Mouse (Mus musculus): ENCODE results near the gene Gpr89.

Gene Gpr89

DNA sequence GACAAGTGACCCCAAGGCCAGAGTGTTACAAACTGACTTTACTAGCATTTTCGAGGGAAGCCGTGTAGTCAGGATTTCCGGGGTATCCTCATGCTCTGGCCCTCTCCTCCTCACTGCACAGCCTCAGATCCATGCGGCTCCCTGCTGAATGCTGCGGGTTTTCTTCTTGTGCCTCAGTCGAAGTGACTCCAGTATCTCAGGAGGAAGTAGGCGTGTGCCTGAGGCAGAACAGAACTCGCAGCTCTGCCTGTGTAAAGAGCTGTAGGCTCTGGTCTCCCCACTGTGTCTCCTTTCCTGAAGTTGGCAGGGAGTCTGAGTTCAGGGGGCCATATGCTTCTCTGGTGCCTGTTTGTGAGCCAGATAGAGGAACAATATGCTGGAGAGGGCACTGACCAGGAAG lies 34.1 kb downstream of the Gpr89 start:
- no peak for ATAC-seq (ENCODE audit: insufficient number of reproducible peaks, low FRiP score, low TSS enrichment)

DNA sequence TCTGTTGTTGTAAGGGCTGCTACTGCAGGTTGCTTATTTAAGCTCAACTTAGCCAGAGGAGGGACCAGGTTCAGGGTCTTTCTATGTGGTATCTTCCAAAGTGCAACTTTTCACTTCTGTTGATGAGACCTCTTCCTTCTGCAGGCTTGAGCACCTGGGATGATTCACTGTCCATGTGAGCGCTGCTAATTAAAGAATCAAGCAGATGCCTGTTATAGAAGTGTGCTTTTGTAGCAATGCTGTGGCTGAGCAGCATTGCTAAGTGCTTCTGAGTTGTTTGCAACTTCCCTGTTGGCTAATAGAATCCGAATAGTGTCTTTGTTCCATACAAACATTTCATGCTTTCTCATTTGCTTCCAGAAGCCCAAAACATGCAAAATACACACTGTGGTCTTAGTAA lies 34.9 kb downstream of the Gpr89 start:
- ATAC-seq (ENCODE audit: insufficient number of reproducible peaks, low FRiP score, low TSS enrichment) = no peak

DNA sequence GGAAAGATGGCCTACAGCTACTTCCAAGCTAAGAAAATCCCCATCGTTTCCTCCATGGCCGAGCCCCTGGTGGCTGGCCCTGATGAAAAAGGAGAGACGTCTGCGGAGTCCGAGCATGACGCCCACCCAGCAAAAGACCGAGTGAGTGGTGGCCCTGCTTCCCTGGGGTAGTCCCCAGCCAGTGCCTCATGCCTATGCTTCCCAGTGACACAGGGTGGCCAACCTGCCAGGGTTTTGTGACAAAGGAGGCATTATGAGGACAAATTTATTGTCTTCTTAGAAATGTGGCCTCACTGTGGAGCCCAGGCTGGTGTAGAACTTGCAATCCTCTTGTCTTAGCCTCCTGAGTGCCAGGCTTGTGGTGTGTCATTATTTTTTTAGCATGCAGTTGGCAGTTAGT lies 36.1 kb downstream of the Gpr89 start:
- ATAC-seq (ENCODE audit: insufficient number of reproducible peaks, low FRiP score, low TSS enrichment) = no peak

DNA sequence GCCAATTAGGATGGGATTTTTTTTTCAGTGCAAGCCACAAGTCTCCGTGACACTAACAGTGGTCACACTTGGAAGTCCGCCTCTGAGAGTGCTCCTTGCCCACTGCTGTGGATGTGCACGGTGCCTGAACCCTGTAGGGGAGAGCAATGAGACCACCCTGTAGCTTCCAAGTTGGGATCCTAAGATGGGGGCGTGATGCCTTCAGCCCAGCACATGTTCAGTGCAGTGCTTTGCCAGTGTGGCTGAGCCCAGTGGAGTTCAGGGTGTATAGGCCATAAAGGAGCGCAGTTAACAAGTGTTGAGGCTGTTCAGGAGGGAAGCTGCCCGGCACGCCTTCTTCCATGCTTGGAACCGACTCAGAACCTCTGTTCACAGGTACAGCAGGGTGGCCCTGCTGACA lies 36.6 kb downstream of the Gpr89 start:
- no peak for ATAC-seq (ENCODE audit: insufficient number of reproducible peaks, low FRiP score, low TSS enrichment)

DNA sequence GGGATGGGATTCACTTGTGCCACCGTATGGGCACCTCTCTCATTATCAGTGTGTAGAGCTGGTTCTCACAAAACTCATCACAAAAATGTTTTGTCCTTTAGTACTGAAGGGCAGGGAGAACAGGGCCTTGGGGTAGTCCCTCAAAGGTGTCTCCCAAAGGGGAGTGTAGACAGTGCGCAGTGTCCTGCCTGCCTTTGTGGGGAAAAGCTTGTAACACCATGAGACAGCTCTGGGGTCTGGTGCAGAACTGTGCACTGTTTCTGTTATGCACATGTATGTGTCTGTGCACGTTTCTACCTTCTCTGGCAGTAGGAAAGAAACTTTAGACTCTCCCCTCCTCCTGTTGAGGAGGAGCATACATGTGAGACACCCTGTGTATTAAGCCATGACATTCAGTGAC lies 37.3 kb downstream of the Gpr89 start:
- no peak for ATAC-seq (ENCODE audit: insufficient number of reproducible peaks, low FRiP score, low TSS enrichment)

DNA sequence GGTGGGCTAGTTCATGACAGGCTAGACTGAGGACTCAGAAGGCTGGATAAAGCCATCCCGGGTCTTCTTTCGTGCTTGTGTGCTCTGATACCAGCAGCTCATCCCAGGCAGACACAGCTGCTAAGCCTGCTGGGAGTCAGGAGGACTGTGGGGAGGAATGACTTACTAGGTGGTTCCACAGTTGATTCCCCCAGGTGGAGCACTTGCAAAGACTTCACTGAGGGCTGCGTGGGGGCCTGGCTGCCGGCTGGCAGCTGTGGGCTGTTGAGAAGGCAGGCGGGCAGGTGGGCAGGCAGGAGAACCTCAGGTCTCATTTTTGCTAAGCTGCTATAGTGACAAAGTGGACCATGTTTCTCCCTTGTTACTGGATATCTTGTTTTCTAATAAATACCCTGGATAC lies 44.6 kb downstream of the Gpr89 start:
- no peak for ATAC-seq (ENCODE audit: insufficient number of reproducible peaks, low FRiP score, low TSS enrichment)

DNA sequence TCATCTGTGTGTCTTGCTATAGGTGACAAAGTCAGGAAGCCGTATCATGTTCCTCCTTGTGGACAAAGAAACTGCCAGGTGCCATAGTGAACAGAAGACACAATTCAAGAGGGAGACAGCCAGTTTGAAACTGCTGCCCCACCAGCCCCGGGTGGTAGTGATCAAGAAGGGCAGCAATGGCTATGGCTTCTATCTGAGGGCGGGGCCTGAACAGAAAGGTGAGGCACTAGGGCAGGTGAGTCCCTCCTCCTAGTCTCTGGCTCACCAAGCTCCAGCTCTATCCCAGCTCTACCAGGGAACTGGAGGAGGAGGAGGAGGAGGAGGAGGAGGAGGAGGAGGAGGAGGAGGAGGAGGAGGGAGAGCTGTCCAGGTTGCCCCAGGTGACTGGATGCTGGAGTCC lies 49.3 kb downstream of the Gpr89 start:
- no peak for ATAC-seq (ENCODE audit: insufficient number of reproducible peaks, low FRiP score, low TSS enrichment)

DNA sequence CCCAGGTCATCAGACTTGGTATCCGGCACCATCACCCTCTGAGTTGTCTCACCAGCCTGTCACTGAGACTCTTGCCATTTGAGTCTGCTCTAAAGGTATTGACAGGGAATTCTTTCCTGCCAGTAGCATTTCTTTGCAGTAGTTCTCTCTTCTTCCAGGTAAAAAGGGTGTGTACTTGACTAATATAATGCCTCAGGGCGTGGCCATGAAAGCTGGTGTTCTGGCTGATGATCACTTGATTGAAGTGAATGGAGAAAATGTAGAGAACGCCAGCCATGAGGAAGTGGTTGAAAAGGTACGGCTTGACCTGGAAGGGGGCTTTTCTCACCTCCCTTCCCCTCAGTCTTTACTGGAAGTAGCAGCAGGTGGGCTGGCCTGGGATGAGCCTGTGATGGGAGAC lies 50.8 kb downstream of the Gpr89 start:
- ATAC-seq (ENCODE audit: insufficient number of reproducible peaks, low FRiP score, low TSS enrichment) = no peak

DNA sequence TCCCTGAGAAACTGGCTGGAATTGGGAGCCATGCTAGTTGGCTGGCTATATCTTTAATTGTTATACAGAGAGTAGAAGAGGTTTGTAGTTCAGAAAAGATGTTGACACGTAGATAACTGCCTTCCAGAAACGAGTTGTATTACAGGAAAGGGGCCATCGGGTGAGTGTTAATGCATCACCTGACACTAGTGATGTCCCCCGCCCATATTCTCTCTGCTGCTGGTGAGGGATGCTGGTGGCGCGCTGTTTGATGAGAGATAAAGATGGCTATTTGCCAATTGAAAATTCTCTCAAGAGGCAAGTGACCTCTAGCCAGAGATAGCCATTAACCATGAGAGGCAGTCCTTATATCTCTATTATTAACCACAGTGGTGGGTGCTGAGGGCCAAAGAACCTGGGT lies 52.6 kb downstream of the Gpr89 start:
- no peak for ATAC-seq (ENCODE audit: insufficient number of reproducible peaks, low FRiP score, low TSS enrichment)

DNA sequence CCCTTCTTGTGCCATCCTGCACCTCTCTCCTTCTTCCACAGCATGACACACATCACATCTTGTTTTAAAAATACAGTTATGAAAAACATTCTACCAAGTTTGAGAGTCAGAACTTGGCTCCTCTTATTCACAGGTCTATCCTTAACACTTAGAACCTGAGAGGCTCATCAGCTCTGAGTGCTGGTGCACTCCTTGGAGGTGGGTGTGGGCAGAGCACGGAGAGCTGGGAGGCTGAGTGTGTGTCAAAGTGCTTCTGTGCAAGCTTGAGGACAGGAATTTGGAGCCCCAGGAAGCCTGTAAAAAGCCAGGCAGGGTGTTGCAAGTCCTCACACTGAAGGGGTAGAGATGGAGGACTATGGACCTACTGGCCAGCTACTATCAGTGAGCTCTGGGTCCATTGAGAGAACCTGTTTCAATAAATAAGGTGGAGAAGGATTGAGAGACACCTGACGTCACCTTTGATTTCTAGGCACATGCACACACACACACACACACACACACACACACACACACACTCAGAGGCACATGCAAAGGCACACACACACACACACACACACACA lies 55.9 kb downstream of the Gpr89 start:
- no peak for ATAC-seq (ENCODE audit: insufficient number of reproducible peaks, low FRiP score, low TSS enrichment)

DNA sequence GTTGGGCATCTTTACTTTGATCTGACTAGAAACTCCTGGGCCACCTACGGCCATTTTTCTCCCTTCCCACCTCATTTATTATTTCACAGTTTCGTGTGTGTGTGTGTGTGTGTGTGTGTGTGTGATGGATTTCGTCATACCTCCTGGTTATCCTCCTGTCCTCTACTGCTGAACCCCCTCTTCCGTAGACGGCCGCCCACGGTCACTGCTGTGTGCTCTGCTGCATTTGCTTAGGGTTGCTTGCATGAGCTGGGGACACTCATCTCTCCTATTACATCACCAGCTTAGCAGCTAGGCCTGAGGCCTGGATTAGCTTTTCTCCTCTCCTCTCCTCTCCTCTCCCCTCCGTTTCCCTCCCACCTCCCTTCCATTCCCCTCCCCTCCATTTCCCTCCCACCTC lies 56.7 kb downstream of the Gpr89 start:
- no peak for ATAC-seq (ENCODE audit: insufficient number of reproducible peaks, low FRiP score, low TSS enrichment)

DNA sequence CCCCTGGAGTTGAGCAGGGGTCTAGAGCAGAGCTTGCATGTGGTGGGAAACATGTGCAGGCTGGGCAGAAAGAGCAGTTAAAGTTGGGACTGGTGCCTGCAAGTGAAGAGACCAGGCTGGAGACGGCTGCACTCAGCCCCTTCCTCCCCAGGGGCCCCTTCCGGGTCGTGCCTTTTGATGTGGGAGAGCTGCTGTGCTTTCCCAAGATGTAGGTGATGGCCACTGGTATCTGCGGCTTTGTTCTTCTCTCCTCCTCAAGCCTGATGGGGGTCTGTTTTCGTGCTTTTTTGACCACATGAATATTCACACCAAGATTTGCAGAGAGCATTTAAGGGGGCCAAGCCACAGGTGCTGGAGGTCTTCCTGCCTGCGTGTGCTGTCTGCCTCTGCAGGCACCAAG lies 57.5 kb downstream of the Gpr89 start:
- no peak for ATAC-seq (ENCODE audit: insufficient number of reproducible peaks, low FRiP score, low TSS enrichment)

DNA sequence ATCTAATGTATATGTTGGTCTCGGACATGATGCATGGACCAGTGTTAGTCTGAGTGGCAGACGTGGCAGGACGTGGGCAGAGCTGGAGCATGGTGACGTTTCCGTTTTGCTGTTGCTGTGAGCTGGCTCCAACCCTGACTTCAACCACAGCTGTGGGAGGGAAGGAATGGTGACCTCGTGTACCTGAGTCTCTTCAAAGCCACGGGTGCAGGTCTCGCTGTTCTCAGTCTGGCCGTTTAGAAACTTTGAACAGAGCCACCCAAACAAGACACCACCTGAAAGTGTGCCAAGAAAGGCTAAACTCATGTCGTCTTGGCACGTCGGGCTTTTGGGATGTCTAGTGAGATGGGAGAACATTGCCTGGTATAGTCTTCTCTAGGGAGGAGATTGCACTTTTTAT lies 58.2 kb downstream of the Gpr89 start:
- no peak for ATAC-seq (ENCODE audit: insufficient number of reproducible peaks, low FRiP score, low TSS enrichment)

DNA sequence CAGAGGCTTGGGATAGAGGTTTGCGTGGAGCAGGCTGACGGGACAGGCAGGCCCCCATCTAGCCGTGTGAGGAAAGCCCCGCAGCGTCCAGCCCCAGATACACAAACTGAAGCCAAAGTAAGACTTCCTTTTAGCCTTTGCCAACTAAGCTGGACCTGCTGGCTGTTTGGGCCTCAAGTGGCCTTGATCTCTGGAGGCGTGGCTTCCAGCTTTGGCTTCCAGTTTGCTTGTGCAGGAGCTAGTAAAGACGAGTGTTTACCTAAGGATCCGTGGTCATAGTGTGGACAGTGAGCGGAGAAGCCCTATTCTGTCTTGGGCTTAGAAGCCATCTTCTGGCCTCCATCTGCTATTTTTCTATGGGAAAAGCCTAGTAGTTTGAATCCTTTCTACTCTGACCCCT lies 59.3 kb downstream of the Gpr89 start:
- no peak for ATAC-seq (ENCODE audit: insufficient number of reproducible peaks, low FRiP score, low TSS enrichment)

DNA sequence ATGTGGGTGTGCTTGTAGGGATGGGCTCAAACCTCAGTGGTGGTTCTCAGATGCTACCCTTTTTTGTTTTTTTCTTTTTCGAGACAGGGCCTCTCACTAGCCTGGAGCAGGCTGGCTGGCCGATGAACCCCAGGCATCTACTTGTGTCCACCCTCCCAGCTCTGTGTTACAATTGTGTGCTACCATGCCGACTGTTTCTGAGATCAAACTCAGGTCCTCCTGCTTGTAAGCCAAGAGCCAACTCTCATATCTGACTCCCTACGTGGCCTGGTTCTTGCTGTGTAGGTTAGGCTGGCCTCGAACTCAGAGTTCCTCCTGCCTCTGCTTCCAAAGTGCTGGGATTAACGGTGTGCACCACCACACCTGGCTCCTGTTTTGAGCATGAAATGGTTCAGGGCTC lies 60.0 kb downstream of the Gpr89 start:
- no peak for ATAC-seq (ENCODE audit: insufficient number of reproducible peaks, low FRiP score, low TSS enrichment)

DNA sequence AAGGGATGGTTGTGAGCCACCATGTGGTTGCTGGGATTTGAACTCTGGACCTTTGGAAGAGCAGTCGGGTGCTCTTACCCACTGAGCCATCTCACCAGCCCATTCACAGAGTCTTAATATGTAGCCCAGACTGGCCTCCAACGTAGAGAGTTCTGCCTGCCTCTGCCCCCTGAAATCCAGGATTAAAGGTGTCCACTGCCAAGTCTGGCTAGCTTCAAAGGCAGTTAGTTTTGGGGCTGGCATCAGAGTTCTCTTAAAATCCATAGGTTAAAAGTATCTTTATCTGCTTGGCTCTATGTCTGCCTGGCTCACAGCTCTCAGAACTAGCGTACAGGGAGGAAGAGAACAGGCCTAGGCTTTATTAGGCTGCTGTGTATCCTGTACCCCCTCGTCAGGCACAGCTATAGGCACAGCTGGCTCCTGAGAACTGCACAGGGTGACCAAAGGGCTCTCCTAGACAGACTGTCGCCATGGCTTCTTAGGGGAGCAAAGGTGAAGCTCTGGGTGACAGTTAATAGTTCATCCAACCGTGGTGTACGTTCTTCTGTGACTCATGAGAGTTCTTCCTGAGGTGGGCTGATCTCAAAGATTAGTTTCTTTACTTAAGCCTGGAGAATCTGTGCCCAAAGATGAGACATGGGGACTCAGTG lies 66.0 kb downstream of the Gpr89 start:
- no peak for ATAC-seq (ENCODE audit: insufficient number of reproducible peaks, low FRiP score, low TSS enrichment)

DNA sequence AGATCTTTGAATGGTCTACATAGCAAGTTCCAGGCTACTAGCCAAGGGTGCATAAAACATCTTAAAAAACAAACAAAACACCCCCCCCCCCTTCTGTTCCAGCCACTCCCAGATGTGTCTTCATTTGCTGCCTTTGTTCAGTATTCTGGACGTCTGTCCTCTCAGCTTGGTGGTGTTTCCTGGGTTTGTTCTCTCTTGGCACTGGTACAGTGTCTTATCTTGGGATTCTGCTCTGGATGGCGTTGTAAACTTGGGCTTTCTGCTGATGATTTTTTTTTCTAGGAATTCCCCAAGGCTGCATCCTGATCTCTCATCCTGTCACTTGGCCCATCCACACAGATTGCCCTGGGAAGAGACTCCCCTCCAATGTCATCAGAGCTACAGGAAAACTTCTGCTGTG lies 68.7 kb downstream of the Gpr89 start:
- ATAC-seq (ENCODE audit: insufficient number of reproducible peaks, low FRiP score, low TSS enrichment) = no peak

DNA sequence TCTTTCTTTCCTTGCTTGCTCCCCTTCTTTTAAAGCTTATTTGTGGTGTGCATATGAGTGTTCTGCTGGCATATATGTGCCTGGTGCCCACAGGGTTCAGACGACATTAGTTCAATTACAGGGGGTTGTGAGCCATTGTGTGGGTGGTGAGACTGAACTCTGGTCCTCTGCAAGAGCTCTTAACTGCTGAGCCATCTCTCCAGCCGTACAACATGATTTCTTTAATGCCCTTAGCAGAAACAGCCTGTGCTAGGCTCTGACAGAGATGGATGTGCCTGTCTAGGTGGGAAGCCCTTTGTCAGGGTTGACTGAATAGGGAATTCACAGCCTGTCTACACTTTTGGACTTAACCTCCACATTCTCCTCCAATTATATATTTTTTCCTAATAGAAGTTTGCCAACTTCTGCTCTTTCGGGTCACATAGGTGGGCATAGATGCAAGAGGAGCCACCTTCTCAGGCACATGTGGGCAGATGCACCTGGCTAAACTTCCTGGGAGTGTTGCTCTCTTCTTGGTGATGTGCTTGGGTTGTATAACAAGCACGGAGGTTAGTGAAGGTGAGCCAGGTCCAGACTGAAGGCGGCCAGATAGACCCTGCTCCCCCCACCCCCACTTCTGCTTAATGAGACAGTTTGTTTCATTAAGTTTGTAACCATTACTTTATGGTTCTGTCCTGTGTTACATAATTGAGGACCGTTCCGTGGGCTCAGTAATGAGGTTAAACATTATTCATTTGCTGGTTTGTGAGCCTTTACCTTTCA lies 70.4 kb downstream of the Gpr89 start:
- ATAC-seq (ENCODE audit: insufficient number of reproducible peaks, low FRiP score, low TSS enrichment) = no peak

DNA sequence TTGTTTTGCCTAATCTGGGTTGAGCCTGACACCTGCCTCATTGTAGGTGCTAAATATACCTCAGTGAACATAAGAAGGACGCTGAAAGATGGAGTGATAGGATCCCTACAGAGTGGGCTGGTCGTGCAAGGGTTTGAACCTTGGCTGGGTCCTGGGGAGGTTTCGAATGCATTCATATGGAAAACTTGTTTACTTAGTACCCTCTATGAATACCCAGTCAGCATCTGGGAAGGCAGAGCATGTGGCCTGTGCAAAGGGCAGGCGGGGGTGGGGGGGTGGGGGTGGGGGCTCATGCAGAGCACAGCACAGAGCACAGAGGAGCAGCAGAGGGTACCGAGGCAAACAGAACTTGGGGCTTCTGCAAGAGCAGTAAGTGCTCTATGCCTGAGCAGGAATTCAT lies 72.2 kb downstream of the Gpr89 start:
- no peak for ATAC-seq (ENCODE audit: insufficient number of reproducible peaks, low FRiP score, low TSS enrichment)

DNA sequence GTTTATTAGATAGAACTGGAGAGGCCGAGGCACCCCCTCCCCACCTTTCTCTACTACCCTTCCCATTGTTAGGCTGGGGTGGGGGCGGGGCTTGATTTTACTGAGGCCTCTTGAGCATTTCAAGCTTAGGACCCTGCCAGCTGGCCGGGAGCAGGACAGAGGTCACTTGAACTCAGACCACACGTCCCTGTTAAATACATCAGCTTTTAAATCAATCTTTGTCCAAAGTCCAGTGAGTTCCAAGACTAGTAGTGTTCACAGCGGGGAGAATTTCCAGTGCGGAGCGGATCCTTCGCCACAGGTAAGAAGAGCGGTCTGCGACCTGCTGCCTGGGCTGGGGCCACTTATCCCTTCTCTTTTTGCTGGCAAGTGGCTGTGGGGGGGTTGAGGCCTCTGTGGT lies 75.3 kb downstream of the Gpr89 start:
- ATAC-seq (ENCODE audit: insufficient number of reproducible peaks, low FRiP score, low TSS enrichment) = no peak

DNA sequence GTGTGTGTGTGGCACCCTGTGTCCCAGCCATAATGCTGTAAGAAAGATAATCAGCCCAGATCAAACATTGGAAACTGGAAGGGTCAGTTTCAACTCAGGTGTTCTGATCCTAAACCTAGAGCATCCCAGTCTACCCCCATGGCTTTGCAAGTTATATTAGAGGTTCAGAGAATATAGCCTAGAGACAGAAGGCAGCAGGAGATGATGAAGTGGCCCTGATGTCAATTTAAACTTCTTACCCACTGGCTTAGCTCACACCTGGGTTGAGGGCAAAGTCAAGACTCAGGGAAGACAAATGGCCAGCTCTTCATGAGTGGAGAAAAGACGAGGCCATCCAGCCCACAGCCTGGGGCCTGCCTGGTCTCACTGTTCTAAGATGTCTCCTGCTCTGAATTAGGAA lies 76.2 kb downstream of the Gpr89 start, which contains the start of the genes Pdzk1 and Cd160:
Gene Pdzk1, plus strand, starts transcription at position 301 of the 400 bp plus-strand sequence.
Gene Cd160, minus strand, starts transcription at position 368 of the 400 bp plus-strand sequence.
- ATAC-seq (ENCODE audit: insufficient number of reproducible peaks, low FRiP score, low TSS enrichment) = no peak

DNA sequence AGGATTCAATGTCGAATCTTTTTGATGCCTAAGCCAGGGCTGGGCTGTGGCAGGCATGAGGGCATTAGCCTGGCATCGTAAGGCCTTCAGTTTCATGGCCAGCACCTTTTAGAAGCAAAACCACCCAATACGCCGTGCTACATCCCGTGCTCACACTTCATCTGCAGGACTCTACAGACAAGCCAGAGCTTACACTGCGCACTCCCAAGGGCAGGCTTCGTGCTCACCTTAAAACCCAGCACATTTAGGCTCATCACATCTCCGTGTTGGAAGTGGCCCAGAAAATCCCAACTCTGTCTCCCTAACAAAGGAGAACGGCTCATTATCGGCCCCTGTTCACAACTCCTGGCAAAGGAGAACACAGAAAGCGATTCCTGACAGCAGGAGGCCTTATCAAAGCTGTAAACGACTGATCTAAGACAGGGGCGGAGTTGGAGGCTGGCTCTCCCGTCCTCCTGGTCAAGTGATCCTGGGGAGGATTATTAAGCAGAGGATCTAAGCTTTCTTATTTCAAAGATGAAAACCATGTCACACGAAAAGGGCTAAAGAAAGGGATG lies 76.8 kb downstream of the Gpr89 start:
- no peak for ATAC-seq (ENCODE audit: insufficient number of reproducible peaks, low FRiP score, low TSS enrichment)

Data from cerebellum, adult (tissue).